Mouse (Mus musculus): ENCODE measurements around the gene Gja5.

DNA sequence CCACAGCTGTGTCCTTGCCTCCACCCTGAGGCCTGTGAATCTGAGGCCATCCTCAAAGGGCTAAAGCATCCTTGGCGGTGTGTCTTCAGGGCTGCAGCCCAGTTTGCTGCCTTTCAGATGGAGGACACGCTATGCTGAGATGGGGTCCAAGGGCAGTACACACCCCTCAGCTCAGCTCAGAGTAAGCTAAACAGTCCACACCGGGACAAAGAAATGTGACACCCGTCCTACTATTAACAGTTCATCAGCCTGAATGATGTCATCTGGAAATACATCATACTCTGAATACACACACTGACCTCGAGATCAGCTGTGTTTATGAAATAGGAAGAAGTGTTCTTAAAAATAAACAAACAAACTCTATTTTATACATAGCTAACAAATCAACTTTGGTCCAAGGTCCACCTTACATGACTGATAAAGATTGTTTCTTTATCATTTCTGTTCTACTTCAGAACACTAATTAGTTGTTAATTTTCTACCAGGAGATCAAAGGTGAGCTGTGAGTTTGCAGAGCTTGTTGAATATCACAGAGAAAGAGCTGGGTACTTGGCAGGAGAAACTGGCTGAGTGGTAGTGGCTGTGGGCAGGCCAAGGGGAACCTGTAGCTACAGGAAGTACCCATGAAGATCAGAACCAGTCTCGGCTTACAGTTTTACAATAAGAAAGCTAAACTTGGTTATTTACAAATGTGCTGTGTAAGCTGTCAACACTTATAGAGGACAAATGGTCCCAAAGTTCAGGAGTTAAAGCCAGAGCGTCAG, 29.5 kb upstream of the Gja5 start:
- TF ChIP-seq CTCF (conservative IDR thresholded peaks at IDR 0.05; ENCODE audit: low read length) (no peak), NANOG (IDR thresholded peaks at IDR 0.05; ENCODE audit: borderline replicate concordance, low read length) (no peak)
